Mouse (Mus musculus): ENCODE measurements at regions not wholly inside any gene's neighbourhood (a gene's known extent, or its start where the extent isn't known, plus 50 kb on each side); places are given as distances from the start of the nearest gene placed in this dataset.
"Not testable (repeated sequence)": the region's sequence is repeated elsewhere in the genome, so short reads cannot be mapped to it uniquely, and the experiment has no call there.

DNA sequence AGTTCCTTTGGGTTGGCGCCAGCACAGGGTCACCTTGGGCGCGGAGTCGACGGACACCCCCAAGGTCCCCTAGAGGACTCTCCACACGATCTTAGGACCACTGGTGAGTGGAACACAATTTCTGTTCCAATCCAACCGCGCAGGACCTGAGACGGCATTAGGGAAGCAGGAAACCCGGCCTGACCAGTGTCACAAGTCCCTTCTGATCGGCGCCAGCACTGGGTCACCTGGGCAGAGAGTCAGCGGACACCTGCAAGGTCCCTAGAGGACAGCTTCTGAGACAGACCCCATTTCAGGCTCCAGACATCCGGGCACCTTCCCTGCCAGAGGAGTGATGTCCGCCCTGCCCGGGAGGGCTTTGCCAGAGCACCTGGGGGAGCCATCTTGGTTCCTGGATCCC lies 74.2 kb upstream of the Cdh13 start:
- not testable (repeated sequence) for H3K27ac ChIP-seq; H3K36me3 ChIP-seq; H3K27me3 ChIP-seq; H3K4me3 ChIP-seq; ATAC-seq (ENCODE audit: borderline replicate concordance, extremely low read depth, low FRiP score, low TSS enrichment); H3K4me1 ChIP-seq; H3K9ac ChIP-seq; H3K9me3 ChIP-seq; H3K4me2 ChIP-seq
- WGBS: 91% methylated on average over 16 of the region's 16 CpGs

DNA sequence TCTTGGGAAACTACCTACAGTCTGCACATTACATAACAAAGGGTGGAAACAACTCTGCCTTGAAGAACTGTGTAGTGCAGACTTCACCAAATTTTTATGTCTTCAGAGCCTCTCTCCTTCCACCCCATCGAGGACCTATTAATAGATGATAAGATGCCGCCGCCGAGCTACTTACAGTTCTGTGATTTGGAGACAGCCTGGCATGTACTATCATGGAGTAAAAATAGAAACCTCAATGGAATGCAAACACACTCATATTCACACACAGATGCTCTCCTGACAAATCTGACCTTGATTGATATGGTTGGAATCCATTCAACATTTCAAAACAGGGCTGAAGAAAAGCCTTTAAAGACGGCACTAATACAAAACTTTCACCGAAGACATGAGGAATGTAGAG lies 92.7 kb upstream of the Cdh13 start:
- Histone ChIP-seq H3K27me3 (no peaks in the 10 kb centered on the region), H3K4me1 (no peaks in the 10 kb centered on the region), H3K4me2 (no peak overlapping the region), H3K9me3 (no peaks in the 10 kb centered on the region), H3K27ac (no peak overlapping the region), H3K9ac (no peak overlapping the region), H3K4me3 (no peak overlapping the region), H3K36me3 (no peaks in the 10 kb centered on the region)
- WGBS: 54% methylated on average over 6 of the region's 6 CpGs
- ATAC-seq (ENCODE audit: borderline replicate concordance, extremely low read depth, low FRiP score, low TSS enrichment): no peak

DNA sequence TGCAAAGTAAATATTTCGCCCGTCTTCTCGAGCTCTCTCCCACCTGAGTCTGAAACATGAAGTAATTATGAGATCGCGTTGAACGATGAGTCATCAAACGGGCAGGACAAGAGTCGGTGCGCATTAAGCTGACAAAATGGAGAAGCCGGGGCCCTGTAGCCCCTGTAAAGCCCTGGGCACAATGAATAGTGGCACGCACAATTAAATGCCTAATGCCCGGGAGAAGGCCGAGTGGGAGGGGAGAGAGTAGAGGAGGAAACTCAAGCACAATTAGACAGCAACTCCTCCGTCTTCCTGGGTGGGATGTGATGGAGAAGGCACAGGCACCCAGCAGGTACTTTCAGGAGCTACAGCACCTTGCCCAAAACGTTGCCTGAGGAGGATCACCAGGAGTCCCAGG lies 94.3 kb upstream of the Cdh13 start:
- 75% methylated on average over 15 of the region's 15 CpGs for WGBS
- Histone ChIP-seq H3K27me3 (no peaks in the 10 kb centered on the region), H3K36me3 (no peaks in the 10 kb centered on the region), H3K4me2 (no peak overlapping the region), H3K9me3 (no peaks in the 10 kb centered on the region), H3K4me3 (no peak overlapping the region), H3K4me1 (no peaks in the 10 kb centered on the region), H3K27ac (no peak overlapping the region), H3K9ac (no peak overlapping the region)
- ATAC-seq (ENCODE audit: borderline replicate concordance, extremely low read depth, low FRiP score, low TSS enrichment): no peak

DNA sequence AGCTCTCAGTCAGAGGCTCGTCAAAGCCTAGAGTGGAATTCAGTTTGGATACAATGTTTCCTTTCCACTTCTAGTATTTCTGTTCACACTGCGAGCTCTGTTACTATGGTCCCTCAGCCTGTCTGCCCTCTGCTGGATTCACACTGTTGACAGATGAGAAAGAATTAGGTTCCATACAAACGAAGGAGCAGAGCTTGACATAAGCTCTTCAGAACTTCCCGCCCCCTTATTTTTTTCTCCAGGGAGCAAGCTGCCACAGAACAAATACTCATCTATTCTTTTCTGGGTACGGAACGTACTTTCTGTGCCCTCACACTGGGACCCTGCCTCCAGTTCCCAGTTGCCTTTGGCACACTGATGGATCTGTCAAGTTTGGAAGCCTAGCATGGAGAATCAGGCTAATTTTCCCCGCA lies 114.5 kb upstream of the Cdh13 start:
- no peak for ATAC-seq (ENCODE audit: borderline replicate concordance, extremely low read depth, low FRiP score, low TSS enrichment)
- Histone ChIP-seq H3K4me2 (no peak overlapping the region), H3K36me3 (no peaks in the 10 kb centered on the region), H3K9ac (no peak overlapping the region), H3K4me3 (no peak overlapping the region), H3K4me1 (no peaks in the 10 kb centered on the region), H3K27ac (no peak overlapping the region), H3K9me3 (no peaks in the 10 kb centered on the region), H3K27me3 (no peaks in the 10 kb centered on the region)
- WGBS: 22% methylated on average over 7 of the region's 7 CpGs

- H3K4me1 ChIP-seq: no peaks in the 10 kb centered on the region
- no peak overlapping the region for H3K4me2 ChIP-seq
- no peaks in the 10 kb centered on the region for H3K27me3 ChIP-seq
- H3K9me3 ChIP-seq: no peaks in the 10 kb centered on the region
- H3K9ac ChIP-seq: no peak overlapping the region
- no peak for ATAC-seq (ENCODE audit: borderline replicate concordance, extremely low read depth, low FRiP score, low TSS enrichment)
- no peaks in the 10 kb centered on the region for H3K36me3 ChIP-seq
- H3K4me3 ChIP-seq: no peak overlapping the region
- WGBS: 54% methylated on average over 10 of the region's 10 CpGs
- H3K27ac ChIP-seq: no peak overlapping the region
Observed at GRCm38 (mm10) chr8:118162171-118162570, 121.4 kb upstream of the Cdh13 start.

GRCm38 (mm10) chr8:118147359-118148205 lies 136.0 kb upstream of the Cdh13 start:
- H3K27me3 ChIP-seq: no peaks in the 10 kb centered on the region
- H3K4me2 ChIP-seq: no peak overlapping the region
- no peak for ATAC-seq (ENCODE audit: borderline replicate concordance, extremely low read depth, low FRiP score, low TSS enrichment)
- H3K36me3 ChIP-seq: no peaks in the 10 kb centered on the region
- 67% methylated on average over 10 of the region's 10 CpGs for WGBS
- H3K9ac ChIP-seq: no peak overlapping the region
- no peaks in the 10 kb centered on the region for H3K4me1 ChIP-seq
- H3K27ac ChIP-seq: no peak overlapping the region
- no peak overlapping the region for H3K4me3 ChIP-seq
- no peaks in the 10 kb centered on the region for H3K9me3 ChIP-seq

DNA sequence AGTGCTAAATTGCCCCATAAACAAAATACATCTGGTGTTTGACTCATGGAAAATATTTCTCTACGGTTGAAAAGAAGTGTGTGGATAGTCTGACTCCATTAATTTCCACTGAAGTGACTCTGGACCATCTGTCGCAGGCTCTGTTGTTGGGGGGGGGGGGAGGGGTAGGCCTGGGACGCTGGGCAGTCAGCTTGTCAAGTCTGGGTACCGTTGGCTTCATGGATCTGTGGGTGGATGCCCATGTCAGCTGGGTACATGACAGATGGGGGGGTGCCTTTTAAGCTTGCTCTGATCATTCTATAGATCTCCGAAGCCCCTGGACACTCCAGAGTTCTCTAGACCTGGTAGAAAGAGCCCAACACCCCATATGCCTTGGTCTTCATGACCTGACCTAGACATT lies 139.0 kb upstream of the Cdh13 start:
- Histone ChIP-seq H3K36me3 (no peaks in the 10 kb centered on the region), H3K9ac (no peak overlapping the region), H3K4me3 (no peak overlapping the region), H3K27ac (no peak overlapping the region), H3K4me2 (no peak overlapping the region), H3K4me1 (no peaks in the 10 kb centered on the region), H3K9me3 (no peaks in the 10 kb centered on the region), H3K27me3 (no peaks in the 10 kb centered on the region)
- WGBS: 57% methylated on average over 5 of the region's 5 CpGs
- no peak for ATAC-seq (ENCODE audit: borderline replicate concordance, extremely low read depth, low FRiP score, low TSS enrichment)

- no peak for ATAC-seq (ENCODE audit: borderline replicate concordance, extremely low read depth, low FRiP score, low TSS enrichment)
- H3K27ac ChIP-seq: no peak overlapping the region
- 88% methylated on average over 8 of the region's 8 CpGs for WGBS
Observed at GRCm38 (mm10) chr8:118142311-118142710, 141.2 kb upstream of the Cdh13 start.

GRCm38 (mm10) chr8:118139928-118140327 lies 143.6 kb upstream of the Cdh13 start:
- no peaks in the 10 kb centered on the region for H3K4me1 ChIP-seq
- H3K36me3 ChIP-seq: no peaks in the 10 kb centered on the region
- no peak overlapping the region for H3K9ac ChIP-seq
- no peak overlapping the region for H3K4me2 ChIP-seq
- ATAC-seq (ENCODE audit: borderline replicate concordance, extremely low read depth, low FRiP score, low TSS enrichment): no peak
- no peaks in the 10 kb centered on the region for H3K27me3 ChIP-seq
- no peak overlapping the region for H3K4me3 ChIP-seq
- H3K9me3 ChIP-seq: no peaks in the 10 kb centered on the region
- H3K27ac ChIP-seq: no peak overlapping the region
- WGBS: 65% methylated on average over 6 of the region's 6 CpGs

More at GRCm38 (mm10) chr8:118142311-118142710, 141.2 kb upstream of the Cdh13 start:
- Histone ChIP-seq H3K27me3 (no peaks in the 10 kb centered on the region), H3K9me3 (no peaks in the 10 kb centered on the region), H3K9ac (no peak overlapping the region), H3K4me1 (no peaks in the 10 kb centered on the region), H3K4me3 (no peak overlapping the region), H3K4me2 (no peak overlapping the region), H3K36me3 (no peaks in the 10 kb centered on the region)

DNA sequence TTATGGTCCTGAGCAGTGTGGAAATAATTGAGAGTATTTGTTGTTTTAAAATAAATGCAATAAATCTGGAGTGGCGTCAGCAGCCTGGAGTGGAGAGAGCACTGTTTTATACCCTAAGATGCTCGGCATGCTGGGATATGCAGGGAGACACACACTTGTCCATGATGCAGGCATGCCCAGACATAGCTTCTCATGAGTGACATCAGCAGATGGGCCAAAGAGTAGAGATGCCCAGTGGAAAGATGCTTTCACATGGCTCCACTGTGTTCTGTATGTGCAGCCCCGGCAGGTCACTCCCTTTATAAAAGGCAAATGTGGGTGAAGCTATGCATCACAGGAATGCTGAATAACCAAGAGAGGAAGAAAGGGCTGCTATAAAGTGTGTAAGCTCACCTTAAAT lies 145.7 kb upstream of the Cdh13 start:
- no peak for ATAC-seq (ENCODE audit: borderline replicate concordance, extremely low read depth, low FRiP score, low TSS enrichment)
- 75% methylated on average over 3 of the region's 3 CpGs for WGBS
- no peaks in the 10 kb centered on the region for H3K4me1 ChIP-seq

GRCm38 (mm10) chr8:118124993-118125392 lies 158.5 kb upstream of the Cdh13 start:
- Histone ChIP-seq H3K36me3 (no peaks in the 10 kb centered on the region), H3K27me3 (no peaks in the 10 kb centered on the region), H3K9me3 (no peaks in the 10 kb centered on the region), H3K4me3 (no peak overlapping the region), H3K4me1 (no peaks in the 10 kb centered on the region), H3K27ac (no peak overlapping the region), H3K4me2 (no peak overlapping the region), H3K9ac (no peak overlapping the region)
- ATAC-seq (ENCODE audit: borderline replicate concordance, extremely low read depth, low FRiP score, low TSS enrichment): no peak
- 50% methylated on average over 7 of the region's 7 CpGs for WGBS

More for the DNA sequence above, 145.7 kb upstream of the Cdh13 start:
- Histone ChIP-seq H3K36me3 (no peaks in the 10 kb centered on the region), H3K9ac (no peak overlapping the region), H3K9me3 (no peaks in the 10 kb centered on the region), H3K27me3 (no peaks in the 10 kb centered on the region), H3K4me2 (no peak overlapping the region), H3K4me3 (no peak overlapping the region), H3K27ac (no peak overlapping the region)

GRCm38 (mm10) chr8:118114253-118114652 lies 169.3 kb upstream of the Cdh13 start:
- H3K27ac ChIP-seq: no peak overlapping the region
- ATAC-seq (ENCODE audit: borderline replicate concordance, extremely low read depth, low FRiP score, low TSS enrichment): no peak
- H3K27me3 ChIP-seq: no peaks in the 10 kb centered on the region
- H3K9ac ChIP-seq: no peak overlapping the region
- 69% methylated on average over 6 of the region's 8 CpGs for WGBS
- H3K9me3 ChIP-seq: no peaks in the 10 kb centered on the region
- H3K4me3 ChIP-seq: no peak overlapping the region
- no peak overlapping the region for H3K4me2 ChIP-seq
- H3K36me3 ChIP-seq: no peaks in the 10 kb centered on the region
- H3K4me1 ChIP-seq: no peaks in the 10 kb centered on the region
